Mouse (Mus musculus) cerebellum, adult 2 months (tissue): Measurements from ENCODE around the gene Wdr24. TPM values are rescaled to one million over a fixed set of nuclear protein-coding genes. Genes with fewer than 3 reads are reported as not detected.
A peak's percentile ranks its signal among the peaks of the same experiment; 100 is the strongest.

ENCODE experiments used
- DNase-seq, 2 experiments: peaks; one replicate each; pipeline ENCODE4 v3.0.0; 2021
- H3K27ac ChIP-seq: fragments of 200-500 bp; 2 replicates; pipeline ENCODE4 v1.5.1; 2012; ENCODE audit warnings: low read length, control low read depth, inconsistent platforms; ENCODE audit not compliant: insufficient read depth
- H3K27me3 ChIP-seq: fragments of 200-500 bp; 2 replicates; pipeline ENCODE4 v1.6.1; 2012; ENCODE audit warnings: inconsistent platforms, mild to moderate bottlenecking, low read length, moderate library complexity; ENCODE audit not compliant: control insufficient read depth, insufficient read depth
- H3K4me1 ChIP-seq: fragments of 200-500 bp; 2 replicates; pipeline ENCODE4 v1.6.1; 2011; ENCODE audit warnings: low read length; ENCODE audit not compliant: control insufficient read depth, insufficient read depth
- H3K4me3 ChIP-seq: fragments of 200-500 bp; replicated peaks from 2 replicates; pipeline ENCODE3; 2011; ENCODE audit warnings: mild to moderate bottlenecking, low read depth, low read length, control low read depth; ENCODE audit not compliant: insufficient read depth
- CTCF ChIP-seq: fragments of 200-500 bp; IDR thresholded peaks from 2 replicates; pipeline ENCODE4 v1.5.1; 2011; ENCODE audit warnings: low read depth, mild to moderate bottlenecking, control low read depth, low read length, moderate library complexity, borderline replicate concordance; ENCODE audit not compliant: insufficient read depth
- POLR2A ChIP-seq: fragments of 200-500 bp; IDR thresholded peaks from 2 replicates; pipeline ENCODE4 v1.6.1; 2011; ENCODE audit warnings: low read length, control low read depth, borderline replicate concordance; ENCODE audit not compliant: insufficient read depth
- WGBS: fragments of 180-500 bp; shearing (Covaris S2); methylation state at CpG from one replicate; pipeline ENCODE4 v1.1.7; 2018; 5-methylcytosine and 5-hydroxymethylcytosine counted together
- polyA plus RNA-seq: library from polyadenylated mRNA; depleted of rRNA; stranded (reverse); fragments of >200 nt; gene quantifications from 2 replicates; pipeline ENCODE4 v1.2.3, GENCODE M21; 2012

The Wdr24 gene
- polyA plus RNA-seq, 1 experiment, result 32.8 TPM

- TF ChIP-seq CTCF (no peak), POLR2A (0 out of 2 replicates have a peak, but pooled peaks have one; percentile 11)
These were observed 13.7 kb upstream of the Wdr24 start for GRCm38 (mm10) chr17:25809606-25810340.

GRCm38 (mm10) chr17:25810890-25811289 is 12.5 kb upstream of the Wdr24 start:
- Histone ChIP-seq H3K4me3 (peak overlapping the region; percentile 77), H3K27ac (peak overlapping the region; percentile 95), H3K4me1 (peaks cover 34% of the 10 kb centered on the region), H3K27me3 (no peaks in the 10 kb centered on the region)
- TF ChIP-seq POLR2A (no peak), CTCF (no peak)
- 30% methylated on average over 4 of the region's 4 CpGs for WGBS
- peak in 1 of 2 experiments; percentile 36 for DNase-seq

More at GRCm38 (mm10) chr17:25809606-25810340, 13.7 kb upstream of the Wdr24 start:
- peaks cover 28% of the 10 kb centered on the region for H3K4me1 ChIP-seq
- WGBS, result 3% methylated on average over 25 of the region's 25 CpGs
- DNase-seq, result peak; percentile 83 to 85
- H3K27me3 ChIP-seq, result no peaks in the 10 kb centered on the region
- H3K4me3 ChIP-seq, result peak overlapping the region; percentile 77
- peak overlapping the region; percentile 95 for H3K27ac ChIP-seq

DNA sequence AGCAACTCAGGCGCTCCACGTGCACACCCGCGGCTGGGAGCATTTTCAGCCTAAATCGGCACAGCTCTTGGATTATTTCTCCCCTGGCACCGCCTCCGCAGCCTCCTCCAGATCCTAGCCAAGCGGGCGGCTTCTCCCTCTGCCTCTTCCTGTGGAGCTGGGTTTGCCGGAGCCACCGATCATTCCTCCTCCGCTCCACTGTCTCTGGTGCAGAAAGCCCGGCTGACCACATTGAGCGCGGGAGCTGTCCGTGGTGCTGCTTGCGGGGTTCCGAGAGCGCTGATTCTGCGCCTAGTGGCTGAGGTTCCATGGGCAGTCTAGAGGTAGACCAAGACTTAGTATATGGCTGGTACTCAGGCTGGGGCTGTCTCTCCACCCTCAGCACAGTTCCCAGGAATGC is 10.0 kb upstream of the Wdr24 start:
- no peaks in the 10 kb centered on the region for H3K27me3 ChIP-seq
- TF ChIP-seq CTCF (peak; percentile 52; the same call in 1 of the 2 replicates), POLR2A (no peak)
- peaks cover 44% of the 10 kb centered on the region for H3K4me1 ChIP-seq
- DNase-seq, result peak; percentile 76 to 77
- H3K27ac ChIP-seq, result peak overlapping the region; percentile 36
- 0% methylated on average over 20 of the region's 20 CpGs for WGBS
- peak overlapping the region; percentile 27 for H3K4me3 ChIP-seq

GRCm38 (mm10) chr17:25817662-25818061 is 5.8 kb upstream of the Wdr24 start:
- Histone ChIP-seq H3K4me3 (no peak overlapping the region), H3K27ac (no peak overlapping the region), H3K27me3 (no peaks in the 10 kb centered on the region), H3K4me1 (peaks cover 26% of the 10 kb centered on the region)
- TF ChIP-seq CTCF (no peak), POLR2A (no peak)
- no peak for DNase-seq
- WGBS, result 74% methylated on average over 11 of the region's 11 CpGs

DNA sequence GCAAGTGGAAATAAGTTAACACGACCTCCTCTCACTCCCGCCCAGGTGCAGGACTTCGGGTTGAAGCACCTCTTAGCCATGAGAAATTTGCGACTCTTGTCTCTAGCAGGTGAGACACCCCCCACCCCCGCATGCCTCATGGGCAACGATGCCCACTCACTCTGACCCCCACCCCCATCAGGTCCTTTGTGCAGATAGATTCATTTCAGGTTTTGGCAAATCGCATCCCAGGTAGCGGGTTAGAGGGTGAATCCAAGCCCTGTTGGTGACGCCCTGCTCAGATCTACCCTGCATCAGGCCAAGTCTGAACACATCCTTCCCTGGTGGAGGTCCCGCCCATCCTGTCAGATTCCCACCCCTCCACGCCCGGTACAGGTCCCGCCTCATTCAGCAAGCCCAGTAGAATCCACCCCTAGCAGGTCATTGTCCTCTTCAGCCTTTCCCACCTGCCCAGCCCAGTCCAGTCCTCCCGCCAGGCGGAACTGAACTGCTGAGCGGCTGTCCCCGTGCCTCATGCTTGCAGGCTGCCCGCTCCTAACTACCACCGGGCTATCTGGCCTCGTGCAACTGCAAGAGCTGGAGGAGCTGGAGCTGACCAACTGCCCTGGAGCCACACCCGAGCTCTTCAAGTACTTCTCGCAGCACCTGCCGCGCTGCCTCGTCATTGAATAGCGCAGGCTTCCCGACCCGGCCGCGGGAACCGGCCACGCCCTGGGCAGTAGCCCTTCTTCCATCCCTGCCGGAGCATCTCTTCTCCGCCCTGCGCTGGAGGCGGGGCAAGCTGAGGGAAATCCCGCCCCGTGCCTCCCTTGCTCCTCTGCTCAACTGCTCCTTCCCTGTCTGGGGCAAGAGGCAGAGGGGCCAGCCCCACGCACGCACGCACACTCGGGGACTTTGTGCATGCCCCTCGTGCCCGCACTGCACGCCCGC is 4.3 kb upstream of the Wdr24 start:
- WGBS, result 28% methylated on average over 46 of the region's 46 CpGs
- Histone ChIP-seq H3K4me1 (peaks cover 24% of the 10 kb centered on the region), H3K27me3 (no peaks in the 10 kb centered on the region), H3K4me3 (no peak overlapping the region), H3K27ac (no peak overlapping the region)
- no peak for TF ChIP-seq POLR2A
- no peak for TF ChIP-seq CTCF
- DNase-seq, result peak in 1 of 2 experiments; percentile 44

DNA sequence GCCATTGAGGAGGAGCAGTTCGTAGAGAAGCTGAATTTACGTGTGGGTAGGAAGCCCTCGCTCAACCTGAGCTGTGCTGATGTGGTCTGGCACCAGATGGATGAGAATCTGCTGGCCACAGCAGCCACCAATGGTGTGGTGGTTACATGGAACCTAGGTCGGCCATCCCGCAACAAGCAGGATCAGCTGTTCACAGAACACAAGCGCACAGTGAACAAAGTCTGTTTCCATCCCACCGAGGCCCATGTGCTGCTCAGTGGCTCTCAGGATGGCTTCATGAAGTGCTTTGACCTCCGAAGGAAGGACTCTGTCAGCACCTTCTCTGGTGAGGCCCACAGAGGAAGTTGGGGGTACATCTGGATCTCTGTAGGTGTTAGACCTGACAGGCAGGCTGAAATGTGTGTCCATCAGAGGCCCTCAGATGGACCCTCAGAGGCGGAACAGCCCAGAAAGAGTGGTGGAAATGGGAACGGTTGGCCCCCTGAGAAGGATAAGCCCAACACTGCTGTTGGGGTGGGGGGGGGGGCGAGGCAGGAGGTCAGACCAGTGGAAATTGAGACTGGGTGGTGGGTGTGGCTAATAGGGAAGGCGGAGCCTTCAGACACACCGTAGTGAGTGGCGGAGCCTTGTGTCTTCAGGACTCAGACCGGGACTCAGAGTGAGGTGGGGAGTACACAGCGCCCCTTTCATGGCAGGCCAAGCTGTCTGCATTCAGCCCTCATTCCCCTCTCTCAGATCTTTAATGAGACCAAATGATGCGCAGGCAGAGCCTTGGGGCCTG is 1.1 kb downstream of the Wdr24 start:
- no peak for TF ChIP-seq POLR2A
- no peak for TF ChIP-seq CTCF
- Histone ChIP-seq H3K27ac (no peak overlapping the region), H3K4me3 (peak overlapping the region; percentile 80), H3K4me1 (peaks cover 14% of the 10 kb centered on the region), H3K27me3 (no peaks in the 10 kb centered on the region)
- 68% methylated on average over 17 of the region's 17 CpGs for WGBS
- no peak for DNase-seq

- Histone ChIP-seq H3K4me1 (peaks cover 17% of the 10 kb centered on the region), H3K27me3 (no peaks in the 10 kb centered on the region), H3K4me3 (no peak overlapping the region), H3K27ac (no peak overlapping the region)
- TF ChIP-seq POLR2A (no peak), CTCF (no peak)
- WGBS, result 81% methylated on average over 6 of the region's 6 CpGs
- no peak for DNase-seq
These were observed 1.9 kb downstream of the Wdr24 start for GRCm38 (mm10) chr17:25825311-25825710.

DNA sequence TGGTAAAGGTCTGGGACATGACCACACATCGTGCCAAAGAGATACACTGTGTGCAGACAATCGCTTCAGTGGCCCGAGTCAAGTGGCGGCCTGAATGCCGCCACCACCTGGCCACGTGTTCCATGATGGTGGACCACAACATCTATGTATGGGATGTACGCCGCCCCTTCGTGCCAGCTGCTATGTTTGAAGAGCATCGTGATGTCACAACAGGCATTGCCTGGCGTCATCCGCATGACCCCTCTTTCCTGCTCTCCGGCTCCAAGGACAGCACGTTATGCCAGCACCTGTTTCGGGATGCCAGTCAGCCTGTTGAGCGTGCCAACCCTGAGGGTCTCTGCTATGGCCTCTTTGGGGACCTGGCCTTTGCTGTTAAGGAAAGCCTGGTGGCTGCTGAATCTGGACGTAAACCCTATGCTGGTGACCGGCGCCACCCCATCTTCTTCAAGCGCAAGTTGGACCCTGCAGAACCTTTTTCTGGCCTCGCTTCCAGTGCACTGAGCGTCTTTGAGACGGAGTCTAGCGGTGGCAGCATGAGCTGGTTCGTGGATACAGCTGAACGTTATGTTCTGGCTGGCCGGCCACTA is 2.6 kb downstream of the Wdr24 start:
- peaks cover 24% of the 10 kb centered on the region for H3K4me1 ChIP-seq

More for the DNA sequence above, 2.6 kb downstream of the Wdr24 start:
- H3K27ac ChIP-seq, result no peak overlapping the region
- 90% methylated on average over 27 of the region's 27 CpGs for WGBS
- no peaks in the 10 kb centered on the region for H3K27me3 ChIP-seq
- TF ChIP-seq POLR2A (no peak), CTCF (no peak)
- no peak for DNase-seq
- no peak overlapping the region for H3K4me3 ChIP-seq
